Mouse (Mus musculus) MEL (cell line): Measurements from ENCODE around the gene Cdc42se2. TPM values are rescaled to one million over a fixed set of nuclear protein-coding genes. Genes with fewer than 3 reads are reported as not detected.

Experiments
- DNase-seq: peaks from one replicate; pipeline ENCODE4 v3.0.0; 2011; ENCODE audit warnings: low read depth, low spot score
- H3K27ac ChIP-seq: 2 replicates; pipeline ENCODE4 v1.5.1; 2012; ENCODE audit warnings: low read depth, mild to moderate bottlenecking, control low read depth, low read length, moderate library complexity; ENCODE audit not compliant: control insufficient read depth
- H3K27me3 ChIP-seq, 2 experiments: fragments of 150-350 bp in 1 of 2; sonication (generic) in 1 of 2; 2 replicates each; pipeline ENCODE4 v1.6.1; 2012; ENCODE audit warnings: low read length in 2 of 2, mild to moderate bottlenecking in 2 of 2, improper control_type of control experiment in 1 of 2, moderate library complexity in 1 of 2; ENCODE audit not compliant: insufficient read depth in 2 of 2, control insufficient read depth in 1 of 2
- H3K36me3 ChIP-seq, 2 experiments: 2 replicates each; pipeline ENCODE4 v1.6.1; 2012 to 2014; ENCODE audit warnings: low read length in 2 of 2, improper control_type of control experiment in 1 of 2, inconsistent platforms in 1 of 2, mild to moderate bottlenecking in 1 of 2; ENCODE audit not compliant: insufficient read depth in 2 of 2, control insufficient read depth in 1 of 2
- H3K4me1 ChIP-seq, 2 experiments: fragments of 150-350 bp in 1 of 2; sonication (generic) in 1 of 2; 2 replicates each; pipeline ENCODE4 v1.6.1; 2012; ENCODE audit warnings: low read length in 2 of 2, improper control_type of control experiment in 1 of 2, mild to moderate bottlenecking in 1 of 2; ENCODE audit not compliant: insufficient read depth in 2 of 2, control insufficient read depth in 1 of 2
- H3K4me3 ChIP-seq, 2 experiments: fragments of 150-350 bp in 1 of 2; sonication (generic) in 1 of 2; 2 replicates each; pipeline ENCODE4 v1.5.1; 2012; ENCODE audit warnings: low read depth in 2 of 2, low read length in 2 of 2, mild to moderate bottlenecking in 2 of 2, moderate library complexity in 2 of 2, control low read depth in 1 of 2, improper control_type of control experiment in 1 of 2; ENCODE audit not compliant: control insufficient read depth in 1 of 2, insufficient read depth in 1 of 2
- H3K79me2 ChIP-seq: 2 replicates; pipeline ENCODE4 v1.6.1; 2012; ENCODE audit warnings: mild to moderate bottlenecking, low read length, moderate library complexity; ENCODE audit not compliant: control insufficient read depth, poor library complexity, insufficient read depth
- H3K9ac ChIP-seq: 2 replicates; pipeline ENCODE4 v1.6.1; 2012; ENCODE audit warnings: low read depth, mild to moderate bottlenecking, control low read depth, low read length, moderate library complexity; ENCODE audit not compliant: control insufficient read depth, poor library complexity, severe bottlenecking
- H3K9me3 ChIP-seq: fragments of 150-350 bp; sonication (generic); replicated peaks from 2 replicates; pipeline ENCODE4 v1.6.1; 2012; ENCODE audit warnings: mild to moderate bottlenecking, low read length, improper control_type of control experiment, moderate library complexity; ENCODE audit not compliant: insufficient read depth
- BHLHE40 ChIP-seq: IDR thresholded peaks from 2 replicates; pipeline ENCODE4 v1.6.1; 2012; ENCODE audit warnings: low read depth, mild to moderate bottlenecking, inconsistent platforms, low read length, improper control_type of control experiment, borderline replicate concordance
- E2F4 ChIP-seq: IDR thresholded peaks from 2 replicates; pipeline ENCODE4 v1.6.1; 2011; ENCODE audit warnings: low read depth, low read length, improper control_type of control experiment, borderline replicate concordance
- ELF1 ChIP-seq: IDR thresholded peaks from 2 replicates; pipeline ENCODE4 v1.6.1; 2014; ENCODE audit warnings: low read depth, mild to moderate bottlenecking, inconsistent platforms, low read length, improper control_type of control experiment, moderate library complexity
- EP300 ChIP-seq, 2 experiments: IDR thresholded peaks; 2 replicates each; pipeline ENCODE4 v1.6.1; 2011; ENCODE audit warnings: improper control_type of control experiment in 2 of 2, low read length in 2 of 2, low read depth in 1 of 2, mild to moderate bottlenecking in 1 of 2
- ETS1 ChIP-seq: IDR thresholded peaks from 2 replicates; pipeline ENCODE4 v1.6.1; 2012; ENCODE audit warnings: low read depth, mild to moderate bottlenecking, inconsistent platforms, low read length, improper control_type of control experiment, moderate library complexity
- GATA1 ChIP-seq: IDR thresholded peaks from 2 replicates; pipeline ENCODE4 v1.6.1; 2011; ENCODE audit warnings: low read depth, low read length, improper control_type of control experiment
- JUND ChIP-seq: IDR thresholded peaks from 2 replicates; pipeline ENCODE4 v1.6.1; 2011; ENCODE audit warnings: low read depth, mild to moderate bottlenecking, improper control_type of control experiment, low read length
- MAFK ChIP-seq: IDR thresholded peaks from 2 replicates; pipeline ENCODE4 v1.6.1; 2011; ENCODE audit warnings: low read depth, mild to moderate bottlenecking, low read length, improper control_type of control experiment, borderline replicate concordance
- MAX ChIP-seq: IDR thresholded peaks from 2 replicates; pipeline ENCODE4 v1.6.1; 2011; ENCODE audit warnings: low read length, improper control_type of control experiment
- MEF2A ChIP-seq: IDR thresholded peaks from 2 replicates; pipeline ENCODE4 v1.6.1; 2014; ENCODE audit warnings: low read depth, mild to moderate bottlenecking, inconsistent platforms, low read length, improper control_type of control experiment; ENCODE audit not compliant: poor library complexity, insufficient replicate concordance, severe bottlenecking; ENCODE audit errors: extremely low read depth
- MYC ChIP-seq: IDR thresholded peaks from 2 replicates; pipeline ENCODE4 v1.6.1; 2011; ENCODE audit warnings: low read depth, mild to moderate bottlenecking, low read length, improper control_type of control experiment, moderate library complexity
- NELFE ChIP-seq: IDR thresholded peaks from 2 replicates; pipeline ENCODE4 v1.6.1; 2011; ENCODE audit warnings: low read depth, low read length, improper control_type of control experiment
- NRF1 ChIP-seq: IDR thresholded peaks from 2 replicates; pipeline ENCODE4 v1.6.1; 2014; ENCODE audit warnings: low read depth, mild to moderate bottlenecking, inconsistent platforms, low read length, improper control_type of control experiment, moderate library complexity; ENCODE audit not compliant: poor library complexity, insufficient read depth, severe bottlenecking
- POLR2A ChIP-seq, 2 experiments: IDR thresholded peaks; 2 replicates each; pipeline ENCODE4 v1.6.1; 2011 to 2012; ENCODE audit warnings: low read length in 2 of 2, mild to moderate bottlenecking in 2 of 2, control low read depth in 1 of 2, improper control_type of control experiment in 1 of 2, low read depth in 1 of 2, moderate library complexity in 1 of 2; ENCODE audit not compliant: control insufficient read depth in 1 of 2, insufficient read depth in 1 of 2, poor library complexity in 1 of 2
- RAD21 ChIP-seq: IDR thresholded peaks from 2 replicates; pipeline ENCODE4 v1.6.1; 2011; ENCODE audit warnings: mild to moderate bottlenecking, low read depth, low read length, improper control_type of control experiment
- SMC3 ChIP-seq: IDR thresholded peaks from 2 replicates; pipeline ENCODE4 v1.6.1; 2011; ENCODE audit warnings: low read depth, low read length, improper control_type of control experiment
- TBP ChIP-seq: IDR thresholded peaks from 2 replicates; pipeline ENCODE4 v1.8.0; 2011; ENCODE audit warnings: low read depth, low read length, improper control_type of control experiment
- ZKSCAN1 ChIP-seq: IDR thresholded peaks from 2 replicates; pipeline ENCODE4 v1.6.1; 2012; ENCODE audit warnings: low read depth, mild to moderate bottlenecking, inconsistent platforms, low read length, improper control_type of control experiment, moderate library complexity
- ZMIZ1 ChIP-seq: IDR thresholded peaks from 2 replicates; pipeline ENCODE4 v1.6.1; 2012; ENCODE audit warnings: low read depth, mild to moderate bottlenecking, inconsistent platforms, low read length, improper control_type of control experiment, moderate library complexity
- ZNF384 ChIP-seq: IDR thresholded peaks from 2 replicates; pipeline ENCODE4 v1.6.1; 2012; ENCODE audit warnings: low read depth, mild to moderate bottlenecking, inconsistent platforms, low read length, improper control_type of control experiment
- polyA plus RNA-seq, 2 experiments: library from polyadenylated mRNA; stranded (reverse) in 1 of 2; unstranded in 1 of 2; fragments of >175 nt in 1 of 2; fragments of >200 nt in 1 of 2; gene quantifications; 2 replicates each; pipeline versions ENCODE4 v1.2.1 to v1.2.4; 2012; ENCODE audit warnings: low replicate concordance in 2 of 2, low read depth in 1 of 2; ENCODE audit not compliant: insufficient read length in 2 of 2, insufficient read depth in 1 of 2, missing spikeins in 1 of 2
- total RNA-seq: library from RNA; depleted of rRNA; stranded (reverse); fragments of 300-350 nt; gene quantifications from 2 replicates; pipeline ENCODE4 v1.2.3, GENCODE M21; 2012

Gene Cdc42se2
- total and polyA plus RNA-seq, 3 experiments: 30.1 to 47.4 (median 33.4) TPM

- H3K27ac ChIP-seq: no peak overlapping the region
- no peaks in the 10 kb centered on the region for H3K27me3 ChIP-seq
- H3K4me1 ChIP-seq: 0 out of 4 replicates have a peak, but pooled peaks cover 0 to 3% of the 10 kb centered on the region in 2 experiments
- no peak overlapping the region for H3K9ac ChIP-seq
- TF ChIP-seq ZNF384 (no peak), ZKSCAN1 (no peak), TBP (no peak)
- TF ChIP-seq, all 39 proteins: peak for 0
- no peak for DNase-seq
- Histone ChIP-seq H3K36me3 (peaks cover 0 to 19% of the 10 kb centered on the region in 2 experiments; a peak in 2 of 4 replicates), H3K79me2 (no peaks in the 10 kb centered on the region), H3K9me3 (no peaks in the 10 kb centered on the region), H3K4me3 (no peak overlapping the region)
Observed at GRCm38 (mm10) chr11:54694291-54694690, 93.2 kb downstream of the Cdc42se2 start.

- 0 out of 4 replicates have a peak, but pooled peaks cover 0 to 3% of the 10 kb centered on the region in 2 experiments for H3K4me1 ChIP-seq
- no peak overlapping the region for H3K4me3 ChIP-seq
- no peak overlapping the region for H3K27ac ChIP-seq
- TF ChIP-seq GATA1 (peak; percentile 47; the same call in 1 of the 2 replicates), NRF1 (no peak), RAD21 (no peak; the same call in 1 of the 2 replicates), BHLHE40 (0 out of 2 replicates have a peak, but pooled peaks have one; percentile 9), MYC (no peak), EP300 (IDR thresholded peaks at IDR 0.05; ENCODE audit: low read depth in 1 of 2, low read length in 2 of 2) (0 out of 4 replicates have a peak, but pooled peaks of 1 of the 2 experiments have one; percentile 12), ZMIZ1 (no peak), MAFK (no peak), E2F4 (no peak), ZNF384 (peak; percentile 87), ELF1 (no peak), NELFE (no peak), ETS1 (no peak), POLR2A (IDR thresholded peaks at IDR 0.05; ENCODE audit: control insufficient read depth in 1 of 2, insufficient read depth in 1 of 2, low read depth in 1 of 2, low read length in 2 of 2, poor library complexity in 1 of 2) (no peak), MAX (peak; percentile 32; the same call in 1 of the 2 replicates), MEF2A (no peak), JUND (no peak), SMC3 (0 out of 2 replicates have a peak, but pooled peaks have one; percentile 18)
- peak; percentile 56 for DNase-seq
- H3K9ac ChIP-seq: no peak overlapping the region
- peaks cover 0 to 20% of the 10 kb centered on the region in 2 experiments; a peak in 2 of 4 replicates for H3K36me3 ChIP-seq
- no peaks in the 10 kb centered on the region for H3K79me2 ChIP-seq
- no peaks in the 10 kb centered on the region for H3K27me3 ChIP-seq
- H3K9me3 ChIP-seq: no peaks in the 10 kb centered on the region
Observed at GRCm38 (mm10) chr11:54693696-54694095, 93.8 kb downstream of the Cdc42se2 start.
